Comparison of ENCODE assay signal across 8 mouse cellular contexts in genomic region chr7:141434464-141434863, GRCm38 (mm10). TPM values are rescaled to one million over a fixed set of nuclear protein-coding genes. Genes with fewer than 3 reads are reported as not detected.
DNase-seq lines count a peak whose midpoint lies in the region; ATAC-seq and TF ChIP-seq lines count a peak whose summit lies in the region.

No protein-coding gene starts in this region.

- H3K9me3 ChIP-seq in forebrain, postnatal 0 days (ENCODE audit: low read length): no peaks in the 10 kb centered on the region
- no peaks in the 10 kb centered on the region for H3K9me3 ChIP-seq in stomach, embryonic 16.5 days (replicated peaks; ENCODE audit: control insufficient read depth, low read length)

- no peak for TF ChIP-seq POLR2A in liver, adult 2 months (IDR thresholded peaks at IDR 0.05; ENCODE audit: extremely low read depth, insufficient read depth, low read length)

- ATAC-seq in forebrain, postnatal 0 days: peak; percentile 19; the same call in 1 of the 2 replicates
- no peak for ATAC-seq in stomach, embryonic 16.5 days (ENCODE audit: insufficient read depth, low FRiP score)

- TF ChIP-seq CTCF in liver, adult 2 months (IDR thresholded peaks at IDR 0.05; ENCODE audit: low read depth, low read length): no peak
- no peak for TF ChIP-seq CTCF in forebrain, postnatal 0 days (IDR thresholded peaks at IDR 0.05; ENCODE audit: low read depth)

- H3K36me3 ChIP-seq in liver, adult 2 months (ENCODE audit: control insufficient read depth, insufficient read depth, low read length): peaks cover 9% of the 10 kb centered on the region; the same call in 1 of the 2 replicates
- H3K36me3 ChIP-seq in forebrain, postnatal 0 days (ENCODE audit: insufficient read depth): peaks cover 38% of the 10 kb centered on the region
- no peaks in the 10 kb centered on the region for H3K36me3 ChIP-seq in stomach, embryonic 16.5 days (ENCODE audit: control insufficient read depth, insufficient read depth, low read length)

- H3K27ac ChIP-seq in liver, adult 2 months (replicated peaks; ENCODE audit: insufficient read depth, low read depth, low read length): peak overlapping the region; percentile 95
- peak overlapping the region; percentile 53 for H3K27ac ChIP-seq in brown adipose tissue, adult 24 weeks (replicated peaks; ENCODE audit: low read depth, low read length)
- peak overlapping the region; percentile 86 for H3K27ac ChIP-seq in forebrain, postnatal 0 days (ENCODE audit: low read depth, low read length)
- H3K27ac ChIP-seq in stomach, embryonic 16.5 days (ENCODE audit: low read length): peak overlapping the region; percentile 35; the same call in 1 of the 2 replicates

- no peaks in the 10 kb centered on the region for H3K27me3 ChIP-seq in liver, adult 2 months (ENCODE audit: control insufficient read depth, insufficient read depth, low read length)
- no peaks in the 10 kb centered on the region for H3K27me3 ChIP-seq in forebrain, postnatal 0 days (ENCODE audit: insufficient read depth, low read length)
- H3K27me3 ChIP-seq in stomach, embryonic 16.5 days (ENCODE audit: control insufficient read depth, insufficient read depth, low read length): no peaks in the 10 kb centered on the region

- peak; percentile 83 for DNase-seq in liver, adult 2 months (ENCODE audit: extremely low read depth, low read depth, low spot score)
- no peak for DNase-seq in liver
- peak; percentile 83 for DNase-seq in forebrain, postnatal 0 days
- peak; percentile 58 for DNase-seq in kidney, postnatal 10 days
- peak; percentile 54 for DNase-seq in lung, postnatal 36 days
- no peak for DNase-seq in urinary bladder, postnatal 4 days (ENCODE audit: low spot score in 2 of 2)

- peaks cover 24% of the 10 kb centered on the region for H3K4me1 ChIP-seq in liver, adult 2 months (ENCODE audit: control insufficient read depth, insufficient read depth, low read length)
- H3K4me1 ChIP-seq in brown adipose tissue, adult 24 weeks (ENCODE audit: control insufficient read depth, insufficient read depth, insufficient read length, low read length): peaks cover 17% of the 10 kb centered on the region
- peaks cover 31% of the 10 kb centered on the region for H3K4me1 ChIP-seq in forebrain, postnatal 0 days (ENCODE audit: insufficient read depth)
- peaks cover 27% of the 10 kb centered on the region for H3K4me1 ChIP-seq in stomach, embryonic 16.5 days (ENCODE audit: control insufficient read depth, insufficient read depth, low read length)

- peak overlapping the region; percentile 63 for H3K9ac ChIP-seq in liver, adult 2 months (ENCODE audit: low read depth, low read length)
- peak overlapping the region; percentile 66 for H3K9ac ChIP-seq in forebrain, postnatal 0 days
- H3K9ac ChIP-seq in stomach, embryonic 16.5 days (ENCODE audit: low read length): peak overlapping the region; percentile 74

- WGBS in liver, adult 2 months: 12% methylated on average over 8 of the region's 8 CpGs
- 8% methylated on average over 8 of the region's 8 CpGs for WGBS in forebrain, postnatal 0 days
- WGBS in stomach, embryonic 16.5 days: 17% methylated on average over 8 of the region's 8 CpGs

- H3K4me2 ChIP-seq in forebrain, postnatal 0 days (ENCODE audit: low read depth): peak overlapping the region; percentile 87
- H3K4me2 ChIP-seq in stomach, embryonic 16.5 days (ENCODE audit: low read depth, low read length): peak overlapping the region; percentile 67

- no peaks in the 10 kb centered on the region; the same call in 1 of the 2 replicates for H3K79me2 ChIP-seq in liver, adult 2 months (ENCODE audit: control insufficient read depth, insufficient read depth, low read length)

- peak overlapping the region; percentile 48 for H3K4me3 ChIP-seq in liver, adult 2 months (ENCODE audit: insufficient read depth, low read depth, low read length)
- peak overlapping the region; percentile 69 for H3K4me3 ChIP-seq in brown adipose tissue, adult 24 weeks (ENCODE audit: insufficient read depth, low read depth, low read length)
- H3K4me3 ChIP-seq in forebrain, postnatal 0 days (ENCODE audit: low read depth, low read length): peak overlapping the region; percentile 53
- H3K4me3 ChIP-seq in stomach, embryonic 16.5 days (replicated peaks; ENCODE audit: low read length): peak overlapping the region; percentile 54

RNA-seq across cellular contexts. Expression of gene Slc25a22, which starts 3.2 kb away (rescaled TPM):
- total RNA-seq in liver, adult 2 months (2014; rRNA removed): 26.1 and 40.7 TPM in 2 replicates
- 315 and 345 TPM in 2 replicates for polyA plus RNA-seq in liver, adult 2 months (2012; rRNA removed)
- polyA plus RNA-seq in brown adipose tissue, adult 24 weeks (2012; ENCODE audit: insufficient read depth, insufficient read length, missing spikeins): 79.8 and 96.8 TPM in 2 replicates
- 115 and 141 TPM in 2 replicates for total RNA-seq in forebrain, postnatal 0 days (2014; rRNA removed)
- polyA plus RNA-seq in forebrain, postnatal 0 days (2015; fragmentation: Nextera tagmentation; extraction: Ambion mirVana): 106 and 132 TPM in 2 replicates
- polyA plus RNA-seq in stomach, embryonic 16.5 days (2015; fragmentation: Nextera tagmentation; extraction: Ambion mirVana): 29.4 and 32.3 TPM in 2 replicates

RNA-seq across cellular contexts. Expression of gene Cend1, which starts 5.2 kb away (rescaled TPM):
- total RNA-seq in liver, adult 2 months (2014; rRNA removed): 0.13 TPM in 1 of 2 replicates, not detected in the other
- 0.09 and 0.10 TPM in 2 replicates for polyA plus RNA-seq in liver, adult 2 months (2012; rRNA removed)
- polyA plus RNA-seq in brown adipose tissue, adult 24 weeks (2012; ENCODE audit: insufficient read depth, insufficient read length, missing spikeins): 2.6 and 6.4 TPM in 2 replicates
- 83.3 and 94.7 TPM in 2 replicates for total RNA-seq in forebrain, postnatal 0 days (2014; rRNA removed)
- polyA plus RNA-seq in forebrain, postnatal 0 days (2015; fragmentation: Nextera tagmentation; extraction: Ambion mirVana): 111 and 125 TPM in 2 replicates
- polyA plus RNA-seq in stomach, embryonic 16.5 days (2015; fragmentation: Nextera tagmentation; extraction: Ambion mirVana): 2.6 and 3.8 TPM in 2 replicates

RNA-seq across cellular contexts. Expression of gene Pidd1, which starts 9.4 kb away (rescaled TPM):
- 0.37 and 0.94 TPM in 2 replicates for total RNA-seq in liver, adult 2 months (2014; rRNA removed)
- polyA plus RNA-seq in liver, adult 2 months (2012; rRNA removed): 3.8 and 4.7 TPM in 2 replicates
- 0.58 and 0.75 TPM in 2 replicates for polyA plus RNA-seq in brown adipose tissue, adult 24 weeks (2012; ENCODE audit: insufficient read depth, insufficient read length, missing spikeins)
- 2.0 and 2.2 TPM in 2 replicates for total RNA-seq in forebrain, postnatal 0 days (2014; rRNA removed)
- polyA plus RNA-seq in forebrain, postnatal 0 days (2015; fragmentation: Nextera tagmentation; extraction: Ambion mirVana): 2.3 and 2.4 TPM in 2 replicates
- 7.6 and 8.2 TPM in 2 replicates for polyA plus RNA-seq in stomach, embryonic 16.5 days (2015; fragmentation: Nextera tagmentation; extraction: Ambion mirVana)

RNA-seq across cellular contexts. Expression of gene Rplp2, which starts 12.7 kb away (rescaled TPM):
- 255 and 308 TPM in 2 replicates for total RNA-seq in liver, adult 2 months (2014; rRNA removed)
- polyA plus RNA-seq in liver, adult 2 months (2012; rRNA removed): 265 and 286 TPM in 2 replicates
- 1,680 and 2,099 TPM in 2 replicates for polyA plus RNA-seq in brown adipose tissue, adult 24 weeks (2012; ENCODE audit: insufficient read depth, insufficient read length, missing spikeins)
- total RNA-seq in forebrain, postnatal 0 days (2014; rRNA removed): 312 and 427 TPM in 2 replicates
- 868 and 1,034 TPM in 2 replicates for polyA plus RNA-seq in forebrain, postnatal 0 days (2015; fragmentation: Nextera tagmentation; extraction: Ambion mirVana)
- polyA plus RNA-seq in stomach, embryonic 16.5 days (2015; fragmentation: Nextera tagmentation; extraction: Ambion mirVana): 1,060 and 1,250 TPM in 2 replicates

RNA-seq across cellular contexts. Expression of gene Gatd1, which starts 20.5 kb away (rescaled TPM):
- 15.1 and 23.5 TPM in 2 replicates for total RNA-seq in liver, adult 2 months (2014; rRNA removed)
- polyA plus RNA-seq in liver, adult 2 months (2012; rRNA removed): 34.9 and 36.2 TPM in 2 replicates
- 19.9 and 23.3 TPM in 2 replicates for polyA plus RNA-seq in brown adipose tissue, adult 24 weeks (2012; ENCODE audit: insufficient read depth, insufficient read length, missing spikeins)
- total RNA-seq in forebrain, postnatal 0 days (2014; rRNA removed): 58.9 and 65.0 TPM in 2 replicates
- polyA plus RNA-seq in forebrain, postnatal 0 days (2015; fragmentation: Nextera tagmentation; extraction: Ambion mirVana): 50.5 and 56.0 TPM in 2 replicates
- 45.8 and 48.1 TPM in 2 replicates for polyA plus RNA-seq in stomach, embryonic 16.5 days (2015; fragmentation: Nextera tagmentation; extraction: Ambion mirVana)

Comparison
In these comparisons a context has a peak if more than half of its experiments do, and no peak if none do; other contexts are left out.
1. DNase-seq: peak in liver, adult 2 months (single experiment), forebrain, postnatal 0 days (single experiment), kidney, postnatal 10 days (single experiment) and lung, postnatal 36 days (single experiment); none in liver (single experiment) and urinary bladder, postnatal 4 days (0 of 2).
2. H3K27ac ChIP-seq: peak in every context shown above with its lines; median percentile 95 in liver, adult 2 months; 86 in forebrain, postnatal 0 days; 53 in brown adipose tissue, adult 24 weeks; 35 in stomach, embryonic 16.5 days.
3. RNA of gene Cend1, which starts 5.2 kb away (polyA plus RNA-seq): 111 to 125 TPM in forebrain, postnatal 0 days; 2.6 to 6.4 TPM in brown adipose tissue, adult 24 weeks, 2.6 to 3.8 TPM in stomach, embryonic 16.5 days and 0.09 to 0.10 TPM in liver, adult 2 months; every median in the first group is over 10 times any median in the second.
4. Peak in every context shown above with its lines, with median percentiles within 50 percentile points of each other: H3K4me3 ChIP-seq and H3K9ac ChIP-seq.